Mouse (Mus musculus): Measurements from ENCODE around the gene Chordc1. TPM values are rescaled to one million over a fixed set of nuclear protein-coding genes. Genes with fewer than 3 reads are reported as not detected.

Gene Chordc1
- total and polyA plus RNA-seq, 3 experiments = 207 to 299 (median 287) TPM

Other genes starting within 250 kb of the Chordc1 start
- gene Naalad2, start 110.9 kb downstream of the Chordc1 start, total RNA-seq (2012; rRNA removed) = 0.04 TPM in 1 of 2 replicates, not detected in the other
- under 1 TPM in 1 of 2 experiments, not detected in 1; 0.06 TPM for gene Naalad2, start 110.9 kb downstream of the Chordc1 start, polyA plus RNA-seq (2012; ENCODE audit: insufficient read depth in 1 of 2, insufficient read length in 2 of 2, low read depth in 1 of 2, low replicate concordance in 2 of 2, missing spikeins in 1 of 2)
- not detected in 2 replicates for gene Ubtfl1, start 112.3 kb downstream of the Chordc1 start, total RNA-seq (2012; rRNA removed)
- not detected for gene Ubtfl1, start 112.3 kb downstream of the Chordc1 start, polyA plus RNA-seq (2012; ENCODE audit: insufficient read depth in 1 of 2, insufficient read length in 2 of 2, low read depth in 1 of 2, low replicate concordance in 2 of 2, missing spikeins in 1 of 2)
- gene Mbd3l2, start 138.5 kb downstream of the Chordc1 start, total RNA-seq (2012; rRNA removed) = not detected in 2 replicates
- not detected for gene Mbd3l2, start 138.5 kb downstream of the Chordc1 start, polyA plus RNA-seq (2012; ENCODE audit: insufficient read depth in 1 of 2, insufficient read length in 2 of 2, low read depth in 1 of 2, low replicate concordance in 2 of 2, missing spikeins in 1 of 2)
- gene Zfp558, start 186.1 kb downstream of the Chordc1 start, total RNA-seq (2012; rRNA removed) = not detected in 2 replicates
- not detected for gene Zfp558, start 186.1 kb downstream of the Chordc1 start, polyA plus RNA-seq (2012; ENCODE audit: insufficient read depth in 1 of 2, insufficient read length in 2 of 2, low read depth in 1 of 2, low replicate concordance in 2 of 2, missing spikeins in 1 of 2)
- not detected in 2 replicates for gene Mbd3l1, start 186.2 kb downstream of the Chordc1 start, total RNA-seq (2012; rRNA removed)
- not detected for gene Mbd3l1, start 186.2 kb downstream of the Chordc1 start, polyA plus RNA-seq (2012; ENCODE audit: insufficient read depth in 1 of 2, insufficient read length in 2 of 2, low read depth in 1 of 2, low replicate concordance in 2 of 2, missing spikeins in 1 of 2)